Mouse (Mus musculus) embryo, embryonic 10 days (tissue): ENCODE results near the gene Slc45a3.

Experiments used
- DNase-seq: peaks from one replicate; pipeline ENCODE4 v3.0.0-alpha.2; 2015; ENCODE audit warnings: low spot score

Gene Slc45a3

GRCm38 (mm10) chr1:131962606-131963084, at the start of gene Slc45a3:
Slc45a3 (plus strand) TSS chr1:131962967.
- DNase-seq = peak; percentile 47

- no peak for DNase-seq
Observed at GRCm38 (mm10) chr1:131917634-131918033, 45.1 kb upstream of the Slc45a3 start.

GRCm38 (mm10) chr1:131919052-131919451, 43.7 kb upstream of the Slc45a3 start:
- DNase-seq = no peak

GRCm38 (mm10) chr1:131922100-131922499, 40.7 kb upstream of the Slc45a3 start:
- no peak for DNase-seq

- DNase-seq = no peak
Observed at GRCm38 (mm10) chr1:131933471-131933870, 29.3 kb upstream of the Slc45a3 start.

GRCm38 (mm10) chr1:131937659-131938305, 25.0 kb upstream of the Slc45a3 start:
- peak; percentile 90 for DNase-seq

GRCm38 (mm10) chr1:131938811-131939210, 24.0 kb upstream of the Slc45a3 start:
- DNase-seq = no peak

GRCm38 (mm10) chr1:131940711-131941244, 22.0 kb upstream of the Slc45a3 start:
- no peak for DNase-seq

GRCm38 (mm10) chr1:131941501-131941900, 21.3 kb upstream of the Slc45a3 start:
- no peak for DNase-seq

- DNase-seq = no peak
Observed at GRCm38 (mm10) chr1:131942621-131943590, 19.9 kb upstream of the Slc45a3 start.

- no peak for DNase-seq
Observed at GRCm38 (mm10) chr1:131945674-131946440, 16.9 kb upstream of the Slc45a3 start.

GRCm38 (mm10) chr1:131946462-131947215, 16.1 kb upstream of the Slc45a3 start:
- no peak for DNase-seq

- no peak for DNase-seq
Observed at GRCm38 (mm10) chr1:131947997-131948525, 14.7 kb upstream of the Slc45a3 start.

GRCm38 (mm10) chr1:131954242-131954865, 8.4 kb upstream of the Slc45a3 start:
- DNase-seq = no peak

- no peak for DNase-seq
Observed at GRCm38 (mm10) chr1:131955131-131955757, 7.5 kb upstream of the Slc45a3 start.

- DNase-seq = no peak
Observed at GRCm38 (mm10) chr1:131957416-131957815, 5.4 kb upstream of the Slc45a3 start.

- no peak for DNase-seq
Observed at GRCm38 (mm10) chr1:131961004-131961403, 1.8 kb upstream of the Slc45a3 start.

- DNase-seq = peak; percentile 30
Observed at GRCm38 (mm10) chr1:131963085-131963951, 551 bp downstream of the Slc45a3 start.

- no peak for DNase-seq
Observed at GRCm38 (mm10) chr1:131964100-131964499, 1.3 kb downstream of the Slc45a3 start.
